Mouse (Mus musculus): Measurements from ENCODE around the gene 4930503B20Rik. TPM values are rescaled to one million over a fixed set of nuclear protein-coding genes. Genes with fewer than 3 reads are reported as not detected.

The 4930503B20Rik gene
- polyA plus RNA-seq, 1 experiment from 2014 or later, result not detected

GRCm38 (mm10) chr3:146596864-146597263, 54.3 kb downstream of the 4930503B20Rik start:
- Histone ChIP-seq H3K9me3 (replicated peaks) (no peaks in the 10 kb centered on the region), H3K4me2 (no peak overlapping the region), H3K27me3 (replicated peaks) (no peaks in the 10 kb centered on the region), H3K4me1 (replicated peaks) (peaks cover 23% of the 10 kb centered on the region), H3K36me3 (no peaks in the 10 kb centered on the region), H3K27ac (ENCODE audit: poor library complexity, severe bottlenecking) (no peak overlapping the region), H3K9ac (no peak overlapping the region), H3K4me3 (no peak overlapping the region)
- 85% methylated on average over 7 of the region's 7 CpGs for WGBS
- ATAC-seq (ENCODE audit: insufficient number of reproducible peaks, low FRiP score), result no peak

- H3K4me3 ChIP-seq, result no peak overlapping the region
- H3K27ac ChIP-seq (ENCODE audit: poor library complexity, severe bottlenecking), result no peak overlapping the region
- WGBS, result 82% methylated on average over 8 of the region's 8 CpGs
- no peaks in the 10 kb centered on the region for H3K9me3 ChIP-seq (replicated peaks)
- H3K9ac ChIP-seq, result no peak overlapping the region
- peaks cover 18% of the 10 kb centered on the region for H3K4me1 ChIP-seq (replicated peaks)
- no peaks in the 10 kb centered on the region for H3K27me3 ChIP-seq (replicated peaks)
- ATAC-seq (ENCODE audit: insufficient number of reproducible peaks, low FRiP score), result no peak
- H3K36me3 ChIP-seq, result no peaks in the 10 kb centered on the region
- H3K4me2 ChIP-seq, result no peak overlapping the region
Measured at GRCm38 (mm10) chr3:146596387-146596786, 54.7 kb downstream of the 4930503B20Rik start.

GRCm38 (mm10) chr3:146595440-146595839, 55.7 kb downstream of the 4930503B20Rik start:
- Histone ChIP-seq H3K9me3 (replicated peaks) (no peaks in the 10 kb centered on the region), H3K4me2 (no peak overlapping the region), H3K27me3 (replicated peaks) (no peaks in the 10 kb centered on the region), H3K4me1 (replicated peaks) (peaks cover 8% of the 10 kb centered on the region), H3K36me3 (no peaks in the 10 kb centered on the region), H3K4me3 (no peak overlapping the region), H3K27ac (ENCODE audit: poor library complexity, severe bottlenecking) (no peak overlapping the region), H3K9ac (no peak overlapping the region)
- 65% methylated on average over 6 of the region's 6 CpGs for WGBS
- ATAC-seq (ENCODE audit: insufficient number of reproducible peaks, low FRiP score), result no peak

Other genes starting within 250 kb of the 4930503B20Rik start
- 24.4 and 26.0 TPM in 2 replicates for gene Ssx2ip, start 246.7 kb downstream of the 4930503B20Rik start, polyA plus RNA-seq (2016; fragmentation: Nextera tagmentation; extraction: Ambion mirVana)
- gene Ctbs, start 201.5 kb downstream of the 4930503B20Rik start, polyA plus RNA-seq (2016; fragmentation: Nextera tagmentation; extraction: Ambion mirVana), result 11.3 and 11.8 TPM in 2 replicates
- gene Spata1, start 151.6 kb downstream of the 4930503B20Rik start, polyA plus RNA-seq (2016; fragmentation: Nextera tagmentation; extraction: Ambion mirVana), result 4.9 and 7.5 TPM in 2 replicates
- gene Gng5, start 151.5 kb downstream of the 4930503B20Rik start, polyA plus RNA-seq (2016; fragmentation: Nextera tagmentation; extraction: Ambion mirVana), result 1,598 and 1,697 TPM in 2 replicates
- gene Rpf1, start 129.9 kb downstream of the 4930503B20Rik start, polyA plus RNA-seq (2016; fragmentation: Nextera tagmentation; extraction: Ambion mirVana), result 41.2 and 45.6 TPM in 2 replicates
- 0.08 TPM in 1 of 2 replicates, not detected in the other for gene Uox, start 80.9 kb downstream of the 4930503B20Rik start, polyA plus RNA-seq (2016; fragmentation: Nextera tagmentation; extraction: Ambion mirVana)
- not detected in 2 replicates for gene Dnase2b, start 35.7 kb downstream of the 4930503B20Rik start, polyA plus RNA-seq (2016; fragmentation: Nextera tagmentation; extraction: Ambion mirVana)
- gene Samd13, start 34.3 kb upstream of the 4930503B20Rik start, polyA plus RNA-seq (2016; fragmentation: Nextera tagmentation; extraction: Ambion mirVana), result 2.0 and 2.1 TPM in 2 replicates
- 64.8 and 66.0 TPM in 2 replicates for gene Prkacb, start 161.7 kb upstream of the 4930503B20Rik start, polyA plus RNA-seq (2016; fragmentation: Nextera tagmentation; extraction: Ambion mirVana)
- 2.5 and 3.4 TPM in 2 replicates for gene Ttll7, start 201.1 kb upstream of the 4930503B20Rik start, polyA plus RNA-seq (2016; fragmentation: Nextera tagmentation; extraction: Ambion mirVana)